Mouse (Mus musculus) heart, adult 2 months (tissue): ENCODE data around the gene Ptger1. TPM values are rescaled to one million over a fixed set of nuclear protein-coding genes. Genes with fewer than 3 reads are reported as not detected.
A peak's percentile ranks its signal among the peaks of the same experiment; 100 is the strongest.

ENCODE experiments used
- DNase-seq, 2 experiments: peaks; one replicate each; pipeline ENCODE4 v3.0.0; 2021
- H3K27ac ChIP-seq: fragments of 200-600 bp; 2 replicates; pipeline ENCODE4 v1.8.1; 2022
- H3K27me3 ChIP-seq: fragments of 200-500 bp; 2 replicates; pipeline ENCODE4 v1.6.1; 2012; ENCODE audit warnings: mild to moderate bottlenecking, low read length, inconsistent platforms, mixed read lengths; ENCODE audit not compliant: control insufficient read depth, insufficient read depth
- H3K36me3 ChIP-seq: fragments of 200-500 bp; 2 replicates; pipeline ENCODE4 v1.6.1; 2012; ENCODE audit warnings: low read length, inconsistent platforms; ENCODE audit not compliant: control insufficient read depth, insufficient read depth
- H3K4me1 ChIP-seq: fragments of 200-500 bp; 2 replicates; pipeline ENCODE4 v1.6.1; 2011; ENCODE audit warnings: low read length; ENCODE audit not compliant: control insufficient read depth, insufficient read depth
- H3K4me3 ChIP-seq: fragments of 200-600 bp; 2 replicates; pipeline ENCODE4 v1.8.1; 2022
- H3K79me2 ChIP-seq: fragments of 200-500 bp; replicated peaks from 2 replicates; pipeline ENCODE4 v1.6.1; 2012; ENCODE audit warnings: mild to moderate bottlenecking, inconsistent platforms, low read length, moderate library complexity, mixed read lengths; ENCODE audit not compliant: control insufficient read depth, insufficient read depth
- H3K9ac ChIP-seq: fragments of 200-500 bp; 2 replicates; pipeline ENCODE4 v1.6.1; 2012; ENCODE audit warnings: low read depth, mild to moderate bottlenecking, control low read depth, inconsistent platforms, low read length, mixed read lengths
- CTCF ChIP-seq: fragments of 200-600 bp; IDR thresholded peaks from 2 replicates; pipeline ENCODE4 v1.8.1; 2022; ENCODE audit warnings: antibody characterized with exemption, mild to moderate bottlenecking, moderate library complexity
- EP300 ChIP-seq: fragments of 200-500 bp; IDR thresholded peaks from 2 replicates; pipeline ENCODE4 v1.6.1; 2011; ENCODE audit warnings: low read depth, low read length, control low read depth; ENCODE audit not compliant: insufficient read depth
- POLR2A ChIP-seq: fragments of 200-500 bp; IDR thresholded peaks from 2 replicates; pipeline ENCODE4 v1.6.1; 2011; ENCODE audit warnings: mild to moderate bottlenecking, low read depth, low read length, control low read depth; ENCODE audit not compliant: insufficient read depth
- WGBS: fragments of 180-500 bp; shearing (Covaris S2); methylation state at CpG from one replicate; pipeline ENCODE4 v1.1.7; 2018; 5-methylcytosine and 5-hydroxymethylcytosine counted together
- intact Hi-C: fragments of 180-260 bp; cut with DNase I; formaldehyde crosslinking; loops from one replicate; pipeline ENCODE4 v1.15.1; 2025
- polyA plus RNA-seq: library from polyadenylated mRNA; depleted of rRNA; stranded (reverse); fragments of >200 nt; gene quantifications from 2 replicates; pipeline ENCODE4 v1.2.3, GENCODE M21; 2012
- total RNA-seq, 2 experiments: library from RNA; stranded (reverse); gene quantifications; 2 replicates each; pipeline ENCODE4 v1.2.3; 2021

Gene Ptger1
- total and polyA plus RNA-seq, 3 experiments = 0.37 to 0.41 (median 0.39) TPM

- H3K9ac ChIP-seq = peak overlapping the region; percentile 34; the same call in 1 of the 2 replicates
- H3K27ac ChIP-seq = no peak overlapping the region
- H3K4me1 ChIP-seq = no peaks in the 10 kb centered on the region
- peak; percentile 85 to 88 for DNase-seq
- intact Hi-C loops = loop anchor here (1.0 to 5.0 kb wide), 2 partner anchors 56 to 520 kb away; partner anchors contain the start of gene Ndufb7
- H3K4me3 ChIP-seq = peak overlapping the region; percentile 43
- TF ChIP-seq EP300 (no peak), CTCF (peak; percentile 94)
- no peaks in the 10 kb centered on the region for H3K79me2 ChIP-seq
- 7% methylated on average over 23 of the region's 23 CpGs for WGBS
- H3K27me3 ChIP-seq = no peaks in the 10 kb centered on the region
- no peaks in the 10 kb centered on the region for H3K36me3 ChIP-seq
Observed at GRCm38 (mm10) chr8:83622389-83622989, 44.0 kb upstream of the Ptger1 start.

GRCm38 (mm10) chr8:83623549-83623948 is 42.9 kb upstream of the Ptger1 start:
- H3K27me3 ChIP-seq = no peaks in the 10 kb centered on the region
- intact Hi-C loops = loop anchor here (5.0 kb wide), 1 partner anchor 521 kb away; no protein-coding TSS in a partner anchor
- no peak for DNase-seq
- H3K9ac ChIP-seq = no peak overlapping the region
- no peaks in the 10 kb centered on the region for H3K4me1 ChIP-seq
- TF ChIP-seq EP300 (no peak), POLR2A (no peak), CTCF (no peak)
- H3K36me3 ChIP-seq = no peaks in the 10 kb centered on the region
- WGBS = 75% methylated on average over 7 of the region's 7 CpGs
- H3K79me2 ChIP-seq = no peaks in the 10 kb centered on the region
- H3K4me3 ChIP-seq = no peak overlapping the region
- H3K27ac ChIP-seq = no peak overlapping the region

- intact Hi-C loops = loop anchor here (5.0 kb wide), 1 partner anchor 522 kb away; no protein-coding TSS in a partner anchor
- DNase-seq = no peak
- no peak overlapping the region for H3K9ac ChIP-seq
- no peaks in the 10 kb centered on the region for H3K4me1 ChIP-seq
- no peaks in the 10 kb centered on the region for H3K79me2 ChIP-seq
- TF ChIP-seq CTCF = peak; percentile 75
- TF ChIP-seq POLR2A = no peak
- no peak for TF ChIP-seq EP300
- no peak overlapping the region for H3K27ac ChIP-seq
- H3K4me3 ChIP-seq = no peak overlapping the region
- WGBS = 26% methylated on average over 3 of the region's 3 CpGs
- H3K36me3 ChIP-seq = no peaks in the 10 kb centered on the region
- no peaks in the 10 kb centered on the region for H3K27me3 ChIP-seq
Observed at GRCm38 (mm10) chr8:83624739-83625138, 41.7 kb upstream of the Ptger1 start.

- Histone ChIP-seq H3K9ac (no peak overlapping the region), H3K36me3 (no peaks in the 10 kb centered on the region), H3K4me3 (no peak overlapping the region), H3K27me3 (no peaks in the 10 kb centered on the region), H3K4me1 (no peaks in the 10 kb centered on the region), H3K79me2 (no peaks in the 10 kb centered on the region), H3K27ac (no peak overlapping the region)
- intact Hi-C loops = no loop called here
- 70% methylated on average over 6 of the region's 6 CpGs for WGBS
- no peak for DNase-seq
- TF ChIP-seq CTCF = no peak
- TF ChIP-seq EP300 = no peak
- TF ChIP-seq POLR2A = no peak
Observed at GRCm38 (mm10) chr8:83625676-83626299, 40.7 kb upstream of the Ptger1 start.

GRCm38 (mm10) chr8:83632083-83632707 is 34.3 kb upstream of the Ptger1 start:
- DNase-seq = no peak
- intact Hi-C loops = no loop called here
- no peaks in the 10 kb centered on the region for H3K27me3 ChIP-seq
- H3K4me1 ChIP-seq = no peaks in the 10 kb centered on the region
- no peaks in the 10 kb centered on the region for H3K36me3 ChIP-seq
- no peak overlapping the region for H3K4me3 ChIP-seq
- H3K9ac ChIP-seq = no peak overlapping the region
- no peak for TF ChIP-seq EP300
- TF ChIP-seq CTCF = no peak
- no peak for TF ChIP-seq POLR2A
- no peak overlapping the region for H3K27ac ChIP-seq
- no peaks in the 10 kb centered on the region for H3K79me2 ChIP-seq
- 73% methylated on average over 7 of the region's 7 CpGs for WGBS

- no peak for DNase-seq
- Histone ChIP-seq H3K9ac (no peak overlapping the region), H3K36me3 (no peaks in the 10 kb centered on the region), H3K4me3 (no peak overlapping the region), H3K79me2 (no peaks in the 10 kb centered on the region), H3K4me1 (no peaks in the 10 kb centered on the region), H3K27me3 (no peaks in the 10 kb centered on the region), H3K27ac (no peak overlapping the region)
- intact Hi-C loops = no loop called here
- TF ChIP-seq POLR2A = no peak
- no peak for TF ChIP-seq EP300
- no peak for TF ChIP-seq CTCF
- WGBS = 64% methylated on average over 4 of the region's 4 CpGs
Observed at GRCm38 (mm10) chr8:83638856-83639255, 27.6 kb upstream of the Ptger1 start.
